Mouse (Mus musculus) adrenal gland, postnatal 25 days (tissue): ENCODE data around the gene Gm14692. TPM values are rescaled to one million over a fixed set of nuclear protein-coding genes. Genes with fewer than 3 reads are reported as not detected.
"Not testable (repeated sequence)": the region's sequence is repeated elsewhere in the genome, so short reads cannot be mapped to it uniquely, and the experiment has no call there.

Source experiments
- DNase-seq: peaks from one replicate; pipeline ENCODE4 v3.0.0; 2021; ENCODE audit warnings: mixed read lengths
- long read RNA-seq: library from polyadenylated mRNA; stranded (forward); transcript quantifications from one replicate; pipeline ENCODE4 v2.0.0, GENCODE M21; 2021
- total RNA-seq: library from RNA; stranded (reverse); gene quantifications from 2 replicates; pipeline ENCODE4 v1.2.3, GENCODE M21; 2021

Gene Gm14692
- total RNA-seq: not detected in 2 replicates
- long read RNA-seq: 0 reads

DNA sequence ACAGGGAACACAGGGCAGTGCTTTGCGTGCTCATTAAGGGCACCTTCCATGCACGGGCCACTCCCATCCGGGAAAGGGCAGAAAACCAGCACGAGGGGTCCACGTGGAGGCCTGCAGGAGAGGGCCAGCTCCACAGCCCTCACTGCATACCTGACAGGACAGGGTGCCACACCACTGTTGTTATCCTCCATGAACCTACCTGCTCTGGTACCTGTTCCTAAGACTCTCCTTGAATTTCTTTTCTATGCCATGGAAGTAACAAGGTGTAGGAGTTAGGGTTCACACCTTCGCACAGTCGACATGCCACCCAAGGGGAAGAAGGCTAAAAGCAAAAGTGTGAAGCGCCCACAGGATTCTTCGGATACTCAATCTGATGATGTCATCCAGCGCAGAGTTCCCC lies at the start of gene Gm14692:
TSS of gene Gm14692 (plus strand) at position 301 of the 400 bp plus-strand sequence.
- not testable (repeated sequence) for DNase-seq

DNA sequence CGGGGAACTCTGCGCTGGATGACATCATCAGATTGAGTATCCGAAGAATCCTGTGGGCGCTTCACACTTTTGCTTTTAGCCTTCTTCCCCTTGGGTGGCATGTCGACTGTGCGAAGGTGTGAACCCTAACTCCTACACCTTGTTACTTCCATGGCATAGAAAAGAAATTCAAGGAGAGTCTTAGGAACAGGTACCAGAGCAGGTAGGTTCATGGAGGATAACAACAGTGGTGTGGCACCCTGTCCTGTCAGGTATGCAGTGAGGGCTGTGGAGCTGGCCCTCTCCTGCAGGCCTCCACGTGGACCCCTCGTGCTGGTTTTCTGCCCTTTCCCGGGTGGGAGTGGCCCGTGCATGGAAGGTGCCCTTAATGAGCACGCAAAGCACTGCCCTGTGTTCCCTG lies 2.0 kb upstream of the Gm14692 start, which contains the start of gene Gm1140:
TSS of gene Gm1140 (minus strand) at position 101 of the 400 bp plus-strand sequence.
- not testable (repeated sequence) for DNase-seq

Other genes with a start within 250 kb of the Gm14692 start
- gene Gm1140, start 2.1 kb upstream of the Gm14692 start, total RNA-seq: not detected in 2 replicates
- gene 4933436I01Rik, start 225.8 kb downstream of the Gm14692 start, total RNA-seq: not detected in 2 replicates